Mouse (Mus musculus) gastrocnemius, postnatal 4 days (tissue): Measurements from ENCODE around the gene Pde1a. TPM values are rescaled to one million over a fixed set of nuclear protein-coding genes. Genes with fewer than 3 reads are reported as not detected.
"Not testable (repeated sequence)": the region's sequence is repeated elsewhere in the genome, so short reads cannot be mapped to it uniquely, and the experiment has no call there.

Experiments
- DNase-seq, 2 experiments: peaks; one replicate each; pipeline ENCODE4 v3.0.0; 2021 to 2022; ENCODE audit warnings: low spot score in 2 of 2, mixed read lengths in 2 of 2
- total RNA-seq, 2 experiments: library from RNA; stranded (reverse); gene quantifications; 2 replicates each; pipeline ENCODE4 v1.2.3; 2021

Gene Pde1a
- total RNA-seq, 2 experiments from 2014 or later = 4.7 to 7.1 TPM

DNA sequence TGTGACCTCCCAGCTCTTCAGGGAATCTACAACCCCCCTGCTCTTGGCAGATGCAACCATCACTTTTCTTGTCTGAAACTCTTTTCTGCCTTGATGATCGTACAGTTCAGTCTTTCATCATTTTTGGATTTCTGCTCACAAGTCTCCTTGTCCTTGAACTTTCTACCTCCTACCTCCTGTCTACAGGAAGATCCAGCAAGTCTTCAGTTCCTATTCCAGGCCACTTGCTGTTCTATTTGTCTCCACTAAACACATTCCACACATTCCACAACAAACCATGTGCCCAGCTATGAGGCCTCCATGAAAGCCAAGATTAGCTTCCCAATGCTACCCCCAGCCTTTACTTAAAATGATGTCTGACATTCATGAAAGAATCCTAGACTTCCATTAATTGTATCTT, 163.2 kb downstream of the Pde1a start:
- no peak for DNase-seq

DNA sequence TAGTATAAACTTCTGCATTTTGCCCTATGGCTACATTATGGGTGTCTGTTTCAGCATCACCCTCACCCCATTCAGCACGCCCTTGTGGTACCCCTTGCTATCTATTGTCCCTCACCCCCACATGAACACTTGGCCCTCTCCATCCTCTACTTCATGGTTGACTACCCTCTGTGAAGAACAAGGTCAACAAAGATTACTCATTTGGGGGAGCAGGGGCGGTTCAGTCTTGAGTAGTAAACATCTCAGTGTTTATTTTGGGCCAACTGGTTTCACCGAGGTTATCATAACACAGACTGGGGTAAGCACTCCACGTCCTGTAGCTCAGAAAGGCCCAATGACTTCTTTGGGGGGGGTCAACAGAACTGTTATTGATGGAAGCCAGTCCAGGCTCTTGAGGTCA, 164.3 kb downstream of the Pde1a start:
- DNase-seq = no peak

DNA sequence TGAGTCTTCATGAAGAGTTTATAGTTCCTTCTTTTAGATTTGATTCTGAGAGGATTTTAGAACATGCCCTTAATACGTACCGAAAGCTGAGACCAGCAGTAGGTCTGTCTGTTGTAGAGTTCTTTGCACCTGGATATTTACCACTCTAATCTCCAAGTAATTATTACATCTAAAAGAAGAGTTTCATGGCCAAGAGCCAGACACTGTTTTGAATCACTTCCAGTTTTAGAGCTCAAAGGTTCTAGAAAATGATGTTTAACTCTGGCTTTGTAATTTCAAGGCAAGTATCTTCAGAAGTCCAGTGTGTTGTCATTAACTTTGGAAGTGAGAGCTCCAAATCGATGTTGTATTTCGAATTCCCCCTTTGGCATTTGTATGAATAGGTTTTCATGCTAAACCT, 167.8 kb downstream of the Pde1a start:
- DNase-seq = no peak

GRCm38 (mm10) chr2:79957659-79958340, 171.5 kb downstream of the Pde1a start:
- DNase-seq = no peak

- DNase-seq = no peak
Measured at GRCm38 (mm10) chr2:79945898-79946675, 183.2 kb downstream of the Pde1a start.

GRCm38 (mm10) chr2:79934660-79935059, 194.6 kb downstream of the Pde1a start:
- DNase-seq = no peak

DNA sequence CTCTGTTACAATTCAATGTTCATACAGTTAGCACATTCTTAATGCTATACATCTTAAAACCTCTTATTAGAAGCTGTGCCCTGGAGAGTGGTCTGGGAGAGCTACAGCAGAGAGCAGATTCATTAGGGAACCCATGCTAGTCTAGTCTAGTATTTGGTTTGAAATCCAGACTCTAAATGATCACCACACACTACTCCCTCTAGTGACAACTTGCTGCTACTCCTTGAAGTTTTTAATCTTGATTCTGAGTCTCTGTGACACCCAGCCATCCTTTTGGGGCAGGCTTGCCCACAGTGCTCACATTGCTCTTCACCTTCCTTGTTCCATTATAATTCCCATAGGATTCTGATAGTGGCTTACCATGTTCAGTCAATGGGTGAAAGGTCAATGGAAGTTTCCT, 206.9 kb downstream of the Pde1a start:
- no peak for DNase-seq

GRCm38 (mm10) chr2:79921375-79921774, 207.9 kb downstream of the Pde1a start:
- DNase-seq = no peak

DNA sequence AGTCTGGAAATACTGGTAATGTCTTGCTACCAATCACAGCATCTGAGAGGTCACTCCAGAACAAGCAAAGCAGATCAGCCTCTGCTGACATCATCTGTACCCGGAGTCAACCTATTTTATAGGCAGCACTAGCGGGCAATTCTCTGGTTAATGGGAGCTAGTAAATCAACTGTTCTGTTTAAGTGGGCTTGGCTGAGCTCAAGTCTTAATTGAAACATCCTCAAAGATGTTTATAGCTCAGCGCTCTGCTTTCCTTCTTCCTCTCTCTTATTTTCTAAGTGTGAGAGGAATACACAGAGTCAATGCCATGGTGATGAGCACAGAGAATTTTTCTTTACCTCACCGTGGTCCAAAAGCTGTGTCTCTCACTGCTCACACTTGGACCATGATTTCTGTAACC, 208.8 kb downstream of the Pde1a start:
- DNase-seq = no peak

DNA sequence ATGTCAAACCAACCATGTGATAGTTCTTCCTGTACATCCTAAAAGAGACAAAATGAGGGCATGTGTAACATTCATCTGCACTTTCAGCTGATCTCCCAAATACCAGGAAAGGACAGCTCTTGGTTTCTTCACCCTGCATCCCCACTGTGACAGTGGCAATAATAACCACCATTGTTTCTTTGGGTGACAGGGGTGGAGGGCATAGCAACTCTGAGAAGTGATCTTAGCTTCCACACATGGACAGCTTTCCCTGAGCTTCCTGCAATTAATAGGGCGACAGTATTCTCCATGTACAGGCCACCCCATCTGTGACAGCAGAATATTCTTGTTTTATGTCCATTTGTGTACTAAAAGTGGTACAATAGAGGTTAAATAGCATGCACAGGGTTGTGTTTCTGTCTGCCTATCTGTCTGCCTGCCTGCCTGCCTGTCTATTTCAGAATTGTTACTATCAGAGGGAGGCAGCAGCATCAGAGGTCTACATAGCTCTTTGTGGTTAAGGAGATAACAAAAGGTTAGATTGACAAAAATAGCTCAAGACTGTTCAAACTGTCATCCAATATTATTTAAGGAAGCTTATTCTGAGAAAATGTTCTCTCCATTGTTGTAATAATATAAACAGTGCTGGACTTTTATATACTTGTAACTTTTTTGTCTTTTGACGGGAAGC, 227.3 kb downstream of the Pde1a start:
- no peak for DNase-seq

- no peak for DNase-seq
Measured at GRCm38 (mm10) chr2:79898522-79898921, 230.7 kb downstream of the Pde1a start.

- DNase-seq = no peak
Measured at GRCm38 (mm10) chr2:79892829-79893228, 236.4 kb downstream of the Pde1a start.

GRCm38 (mm10) chr2:79891760-79892570, 237.3 kb downstream of the Pde1a start:
- DNase-seq = peak in 1 of 2 experiments; percentile 14

- no peak for DNase-seq
Measured at GRCm38 (mm10) chr2:79890726-79891125, 238.5 kb downstream of the Pde1a start.

- DNase-seq = no peak
Measured at GRCm38 (mm10) chr2:79883631-79884350, 245.5 kb downstream of the Pde1a start.

GRCm38 (mm10) chr2:79883210-79883609, 246.0 kb downstream of the Pde1a start:
- no peak for DNase-seq

DNA sequence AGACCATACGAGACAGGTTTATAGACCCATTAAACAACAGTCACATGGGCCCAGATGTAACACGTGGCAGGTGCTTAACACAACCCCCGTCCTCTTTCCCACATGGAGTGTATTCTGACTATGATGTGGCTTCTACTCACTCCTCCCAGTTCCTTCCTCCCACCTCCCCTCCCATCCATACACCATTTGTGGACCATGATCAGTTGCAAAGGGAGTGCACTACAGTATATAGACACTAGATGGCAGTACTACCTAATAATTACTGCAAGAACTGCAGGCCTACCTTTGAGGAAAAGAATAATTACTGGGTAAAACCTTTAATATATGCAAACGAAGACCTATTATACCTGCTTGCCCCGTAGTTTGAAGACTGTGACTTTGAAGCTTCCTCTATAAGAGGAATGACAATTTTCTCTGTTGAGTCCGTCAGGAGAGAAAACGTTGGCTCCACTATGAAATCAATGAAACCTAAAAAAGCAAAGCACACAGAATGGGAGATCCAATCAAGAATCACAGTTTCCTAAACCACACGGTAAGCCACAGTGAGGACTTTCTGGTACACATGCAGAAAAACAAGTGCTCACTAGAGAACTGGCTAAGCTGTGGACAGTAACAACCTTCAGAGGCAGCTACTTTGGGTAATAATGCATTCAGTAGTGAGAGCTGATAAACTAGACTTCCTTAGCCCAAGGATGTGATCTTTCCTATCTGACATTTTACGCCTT, 263.8 kb downstream of the Pde1a start:
- DNase-seq = no peak

DNA sequence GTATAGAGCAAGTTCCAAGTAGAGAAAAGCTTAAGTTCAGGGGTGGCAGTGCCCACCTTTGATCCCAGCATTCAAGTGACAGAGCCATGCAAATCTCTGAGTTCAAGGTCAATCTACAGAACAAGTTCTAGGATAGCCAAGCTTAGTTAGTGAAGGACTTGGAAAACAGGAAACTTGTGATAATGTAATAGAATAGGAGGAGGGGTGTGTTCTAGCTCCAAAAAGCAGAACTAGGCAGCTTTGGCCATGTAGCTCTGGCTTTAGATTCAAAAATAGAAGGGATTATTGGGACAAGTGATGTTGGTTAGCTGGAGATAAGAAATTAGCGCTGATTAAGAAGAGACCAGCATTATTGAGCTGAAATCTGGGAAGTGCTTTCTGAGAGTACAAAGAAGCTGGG, 272.4 kb downstream of the Pde1a start:
- DNase-seq = no peak

DNA sequence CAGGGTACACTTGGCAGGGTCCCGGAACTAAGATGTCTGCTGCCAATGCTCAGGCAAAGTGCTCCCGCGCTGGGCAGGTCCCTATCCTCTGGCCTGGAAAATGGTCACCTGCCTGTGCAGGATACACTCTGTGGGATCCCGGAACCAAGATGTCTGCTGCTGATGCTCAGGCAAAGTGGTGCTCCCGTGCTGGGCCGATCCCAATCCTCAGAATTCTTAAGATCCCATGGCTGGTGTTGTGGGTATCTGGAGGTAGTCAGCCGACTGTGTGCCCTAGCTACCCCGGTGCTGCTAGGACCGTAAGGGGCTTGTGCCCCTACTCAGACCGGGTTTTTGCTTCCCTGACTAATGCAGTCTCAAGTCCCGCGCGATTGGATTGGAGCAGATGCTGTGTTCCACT, 281.9 kb downstream of the Pde1a start:
- DNase-seq = not testable (repeated sequence)

- DNase-seq = no peak
Measured at GRCm38 (mm10) chr2:79839513-79839912, 289.7 kb downstream of the Pde1a start.
